In genomic region chr14:27105731-27106457, GRCm38 (mm10) we compare ENCODE assay signal across 9 mouse cellular contexts. TPM values are rescaled to one million over a fixed set of nuclear protein-coding genes. Genes with fewer than 3 reads are reported as not detected.
DNase-seq lines count a peak whose midpoint lies in the region; ATAC-seq and TF ChIP-seq lines count a peak whose summit lies in the region.
"Had no signal": no experiment of that assay in that cellular context is flagged by ENCODE, and none has a peak within 500 bp of the region (broad histone marks: within the 10 kb centered on the region; RNA-seq: fewer than 3 reads in every experiment).

No protein-coding gene starts in this region.

- H3K27me3 ChIP-seq in midbrain, embryonic 12.5 days: no peaks in the 10 kb centered on the region
- no peaks in the 10 kb centered on the region for H3K27me3 ChIP-seq in midbrain, embryonic 14.5 days (ENCODE audit: control insufficient read depth, insufficient read depth, low read length)
- H3K27me3 ChIP-seq: lung, embryonic 15.5 days had no signal

- no peaks in the 10 kb centered on the region for H3K36me3 ChIP-seq in midbrain, embryonic 12.5 days
- 0 out of 2 replicates have a peak, but pooled peaks cover 2% of the 10 kb centered on the region for H3K36me3 ChIP-seq in midbrain, embryonic 14.5 days (ENCODE audit: control insufficient read depth, insufficient read depth, low read length)
- H3K36me3 ChIP-seq: lung, embryonic 15.5 days had no signal

- H3K9ac ChIP-seq in midbrain, embryonic 12.5 days (replicated peaks): no peak overlapping the region
- no peak overlapping the region for H3K9ac ChIP-seq in midbrain, embryonic 14.5 days (replicated peaks; ENCODE audit: low read length)
- H3K9ac ChIP-seq: lung, embryonic 15.5 days had no signal

- no peak overlapping the region for H3K4me3 ChIP-seq in midbrain, embryonic 12.5 days
- H3K4me3 ChIP-seq in midbrain, embryonic 14.5 days (replicated peaks; ENCODE audit: low read depth, low read length): no peak overlapping the region
- no peak overlapping the region for H3K4me3 ChIP-seq in left cerebral cortex, adult 2 months
- H3K4me3 ChIP-seq: lung, embryonic 15.5 days had no signal

- H3K27ac ChIP-seq in midbrain, embryonic 12.5 days (replicated peaks): peak overlapping the region; percentile 2; the same call in 1 of the 2 replicates
- H3K27ac ChIP-seq in midbrain, embryonic 14.5 days (replicated peaks; ENCODE audit: low read depth, low read length): no peak overlapping the region
- H3K27ac ChIP-seq in left cerebral cortex, adult 2 months: peak overlapping the region; percentile 53; the same call in 1 of the 2 replicates
- H3K27ac ChIP-seq: lung, embryonic 15.5 days had no signal

- peak; percentile 93 for DNase-seq in heart, adult 11 months
- DNase-seq in heart, postnatal 14 days: no peak
- DNase-seq in midbrain, embryonic 14.5 days: no peak
- DNase-seq in left cerebral cortex, adult 2 months (ENCODE audit: extremely low spot score in 1 of 2, low spot score in 2 of 2): peak; percentile 24 to 30
- peak; percentile 34 to 60 for DNase-seq in right cerebral cortex, postnatal 36 days (ENCODE audit: low spot score in 2 of 2)
- no peak for DNase-seq in spleen, postnatal 14 days (ENCODE audit: low spot score in 2 of 2)
- DNase-seq in urinary bladder, postnatal 25 days (ENCODE audit: low spot score): no peak

- WGBS in midbrain, embryonic 12.5 days: 53% methylated on average over 12 of the region's 12 CpGs
- 54% methylated on average over 12 of the region's 12 CpGs for WGBS in midbrain, embryonic 14.5 days

- ATAC-seq in midbrain, embryonic 12.5 days (ENCODE audit: low FRiP score, low read depth): no peak
- ATAC-seq in midbrain, embryonic 14.5 days (ENCODE audit: low FRiP score, low TSS enrichment): no peak

- H3K4me1 ChIP-seq in midbrain, embryonic 12.5 days: peaks cover 6% of the 10 kb centered on the region; the same call in 1 of the 2 replicates
- 0 out of 2 replicates have a peak, but pooled peaks cover 4% of the 10 kb centered on the region for H3K4me1 ChIP-seq in midbrain, embryonic 14.5 days (ENCODE audit: control insufficient read depth, insufficient read depth, low read length)
- H3K4me1 ChIP-seq: lung, embryonic 15.5 days had no signal

- intact Hi-C loops in heart, postnatal 14 days (cut with DNase I): no loop called here
- intact Hi-C loops in left cerebral cortex, adult 2 months (cut with DNase I): loop anchor here (10.0 kb wide), 1 partner anchor 131 kb away; the partner anchor contains the start of gene Appl1

- TF ChIP-seq CTCF in left cerebral cortex, adult 2 months (IDR thresholded peaks at IDR 0.05): no peak

- H3K4me2 ChIP-seq in midbrain, embryonic 12.5 days (replicated peaks): no peak overlapping the region
- H3K4me2 ChIP-seq in midbrain, embryonic 14.5 days (ENCODE audit: low read length): no peak overlapping the region
- H3K4me2 ChIP-seq: lung, embryonic 15.5 days had no signal

- H3K9me3 ChIP-seq in midbrain, embryonic 12.5 days: no peaks in the 10 kb centered on the region
- H3K9me3 ChIP-seq in midbrain, embryonic 14.5 days (ENCODE audit: control insufficient read depth, low read length): no peaks in the 10 kb centered on the region
- H3K9me3 ChIP-seq: lung, embryonic 15.5 days had no signal

RNA-seq across cellular contexts. Expression of gene Arhgef3, which starts 8.8 kb away (rescaled TPM):
- total RNA-seq in heart, postnatal 14 days (2021): 10 to 100 TPM; 30.6 to 32.1 TPM
- 2.1 and 2.2 TPM in 2 replicates for polyA plus RNA-seq in midbrain, embryonic 12.5 days (2016; fragmentation: Nextera tagmentation; extraction: Ambion mirVana)
- 5.3 and 5.5 TPM in 2 replicates for polyA plus RNA-seq in midbrain, embryonic 14.5 days (2014; fragmentation: Nextera tagmentation; extraction: Ambion mirVana)
- total RNA-seq in left cerebral cortex, adult 2 months (2021): 10 to 100 TPM; 62.0 to 75.0 TPM

Comparison
In these comparisons a context has a peak if more than half of its experiments do, and no peak if none do; other contexts are left out.
1. DNase-seq: peak in heart, adult 11 months (single experiment), left cerebral cortex, adult 2 months (2 of 2) and right cerebral cortex, postnatal 36 days (2 of 2); none in heart, postnatal 14 days (0 of 2), midbrain, embryonic 14.5 days (single experiment), spleen, postnatal 14 days (0 of 2) and urinary bladder, postnatal 25 days (single experiment).